Mouse (Mus musculus): Measurements from ENCODE around the gene Efcab7.

- TF ChIP-seq CTCF (IDR thresholded peaks at IDR 0.05; ENCODE audit: borderline replicate concordance, insufficient read depth, low read depth, low read length), result peak; percentile 46; the same call in 1 of the 2 replicates
- no peak for TF ChIP-seq POLR2A (IDR thresholded peaks at IDR 0.05; ENCODE audit: borderline replicate concordance, insufficient read depth, low read length)
These were observed 52.9 kb downstream of the Efcab7 start for GRCm38 (mm10) chr4:99881882-99882281.

Data from cerebellum, adult 2 months (tissue).